Mouse (Mus musculus): ENCODE measurements at regions not wholly inside any gene's neighbourhood (a gene's known extent, or its start where the extent isn't known, plus 50 kb on each side); places are given as distances from the start of the nearest gene placed in this dataset.

- TF ChIP-seq CTCF (IDR thresholded peaks at IDR 0.05; ENCODE audit: control insufficient read depth, insufficient read depth, insufficient replicate concordance, low read depth, low read length): no peak
- TF ChIP-seq POLR2A (IDR thresholded peaks at IDR 0.05; ENCODE audit: control insufficient read depth, low read depth, low read length): no peak
Measured at GRCm38 (mm10) chr1:161663351-161663750, 124.9 kb downstream of the Fasl start.

All from testis, adult 2 months (tissue).